Mouse (Mus musculus): ENCODE data around the gene Sigmar1. TPM values are rescaled to one million over a fixed set of nuclear protein-coding genes. Genes with fewer than 3 reads are reported as not detected.

Gene Sigmar1
- polyA plus RNA-seq, 1 experiment from 2014 or later, result 90.6 TPM

- Histone ChIP-seq H3K4me1 (ENCODE audit: control insufficient read depth, insufficient read depth, low read length) (peaks cover 10% of the 10 kb centered on the region; the same call in 1 of the 2 replicates), H3K27ac (ENCODE audit: low read length) (peak overlapping the region; percentile 59; the same call in 1 of the 2 replicates), H3K9me3 (ENCODE audit: control insufficient read depth, low read depth, low read length) (no peaks in the 10 kb centered on the region), H3K9ac (replicated peaks; ENCODE audit: low read depth, low read length) (peak overlapping the region; percentile 86), H3K27me3 (ENCODE audit: control insufficient read depth, insufficient read depth, low read length) (no peaks in the 10 kb centered on the region), H3K4me3 (ENCODE audit: low read depth, low read length) (peak overlapping the region; percentile 80), H3K4me2 (replicated peaks; ENCODE audit: low read depth, low read length) (peak overlapping the region; percentile 91), H3K36me3 (ENCODE audit: control insufficient read depth, insufficient read depth, low read length) (peaks cover 20% of the 10 kb centered on the region; the same call in 1 of the 2 replicates)
- no peak for ATAC-seq (ENCODE audit: insufficient number of reproducible peaks, insufficient read depth, low FRiP score, low read depth)
- WGBS, result 37% methylated on average over 31 of the region's 31 CpGs
Observed at GRCm38 (mm10) chr4:41712421-41713196, 43.3 kb downstream of the Sigmar1 start.

GRCm38 (mm10) chr4:41711705-41712375 lies 44.1 kb downstream of the Sigmar1 start:
- H3K27ac ChIP-seq (ENCODE audit: low read length), result no peak overlapping the region
- H3K4me3 ChIP-seq (ENCODE audit: low read depth, low read length), result peak overlapping the region; percentile 80
- peak overlapping the region; percentile 86; the same call in 1 of the 2 replicates for H3K9ac ChIP-seq (replicated peaks; ENCODE audit: low read depth, low read length)
- no peak for ATAC-seq (ENCODE audit: insufficient number of reproducible peaks, insufficient read depth, low FRiP score, low read depth)
- H3K4me1 ChIP-seq (ENCODE audit: control insufficient read depth, insufficient read depth, low read length), result peaks cover 13% of the 10 kb centered on the region
- H3K27me3 ChIP-seq (ENCODE audit: control insufficient read depth, insufficient read depth, low read length), result no peaks in the 10 kb centered on the region
- H3K36me3 ChIP-seq (ENCODE audit: control insufficient read depth, insufficient read depth, low read length), result peaks cover 15% of the 10 kb centered on the region; the same call in 1 of the 2 replicates
- H3K9me3 ChIP-seq (ENCODE audit: control insufficient read depth, low read depth, low read length), result no peaks in the 10 kb centered on the region
- 74% methylated on average over 16 of the region's 16 CpGs for WGBS
- peak overlapping the region; percentile 91 for H3K4me2 ChIP-seq (replicated peaks; ENCODE audit: low read depth, low read length)

GRCm38 (mm10) chr4:41710229-41710628 lies 45.7 kb downstream of the Sigmar1 start:
- H3K9ac ChIP-seq (replicated peaks; ENCODE audit: low read depth, low read length), result no peak overlapping the region
- H3K36me3 ChIP-seq (ENCODE audit: control insufficient read depth, insufficient read depth, low read length), result 0 out of 2 replicates have a peak, but pooled peaks cover 10% of the 10 kb centered on the region
- H3K4me1 ChIP-seq (ENCODE audit: control insufficient read depth, insufficient read depth, low read length), result peaks cover 14% of the 10 kb centered on the region
- no peak overlapping the region for H3K4me2 ChIP-seq (replicated peaks; ENCODE audit: low read depth, low read length)
- no peaks in the 10 kb centered on the region for H3K9me3 ChIP-seq (ENCODE audit: control insufficient read depth, low read depth, low read length)
- H3K27me3 ChIP-seq (ENCODE audit: control insufficient read depth, insufficient read depth, low read length), result no peaks in the 10 kb centered on the region
- 61% methylated on average over 4 of the region's 4 CpGs for WGBS
- no peak overlapping the region for H3K27ac ChIP-seq (ENCODE audit: low read length)
- ATAC-seq (ENCODE audit: insufficient number of reproducible peaks, insufficient read depth, low FRiP score, low read depth), result no peak
- no peak overlapping the region for H3K4me3 ChIP-seq (ENCODE audit: low read depth, low read length)

- Histone ChIP-seq H3K9ac (replicated peaks; ENCODE audit: low read depth, low read length) (no peak overlapping the region), H3K27ac (ENCODE audit: low read length) (no peak overlapping the region), H3K4me3 (ENCODE audit: low read depth, low read length) (no peak overlapping the region), H3K36me3 (ENCODE audit: control insufficient read depth, insufficient read depth, low read length) (0 out of 2 replicates have a peak, but pooled peaks cover 10% of the 10 kb centered on the region), H3K27me3 (ENCODE audit: control insufficient read depth, insufficient read depth, low read length) (no peaks in the 10 kb centered on the region), H3K4me2 (replicated peaks; ENCODE audit: low read depth, low read length) (no peak overlapping the region), H3K4me1 (ENCODE audit: control insufficient read depth, insufficient read depth, low read length) (peaks cover 14% of the 10 kb centered on the region), H3K9me3 (ENCODE audit: control insufficient read depth, low read depth, low read length) (no peaks in the 10 kb centered on the region)
- WGBS, result 34% methylated on average over 8 of the region's 8 CpGs
- no peak for ATAC-seq (ENCODE audit: insufficient number of reproducible peaks, insufficient read depth, low FRiP score, low read depth)
Observed at GRCm38 (mm10) chr4:41708192-41708745, 47.7 kb downstream of the Sigmar1 start.

- WGBS, result 2% methylated on average over 13 of the region's 13 CpGs
- no peaks in the 10 kb centered on the region for H3K27me3 ChIP-seq (ENCODE audit: control insufficient read depth, insufficient read depth, low read length)
- H3K9me3 ChIP-seq (ENCODE audit: control insufficient read depth, low read depth, low read length), result no peaks in the 10 kb centered on the region
- H3K4me3 ChIP-seq (ENCODE audit: low read depth, low read length), result no peak overlapping the region
- peaks cover 8% of the 10 kb centered on the region for H3K4me1 ChIP-seq (ENCODE audit: control insufficient read depth, insufficient read depth, low read length)
- H3K36me3 ChIP-seq (ENCODE audit: control insufficient read depth, insufficient read depth, low read length), result 0 out of 2 replicates have a peak, but pooled peaks cover 10% of the 10 kb centered on the region
- ATAC-seq (ENCODE audit: insufficient number of reproducible peaks, insufficient read depth, low FRiP score, low read depth), result peak; percentile 33; the same call in 1 of the 2 replicates
- no peak overlapping the region for H3K4me2 ChIP-seq (replicated peaks; ENCODE audit: low read depth, low read length)
- no peak overlapping the region for H3K9ac ChIP-seq (replicated peaks; ENCODE audit: low read depth, low read length)
- no peak overlapping the region for H3K27ac ChIP-seq (ENCODE audit: low read length)
Observed at GRCm38 (mm10) chr4:41707011-41707535, 48.9 kb downstream of the Sigmar1 start.

- ATAC-seq (ENCODE audit: insufficient number of reproducible peaks, insufficient read depth, low FRiP score, low read depth), result no peak
- H3K27ac ChIP-seq (ENCODE audit: low read length), result no peak overlapping the region
Observed at GRCm38 (mm10) chr4:41705922-41706754, 49.8 kb downstream of the Sigmar1 start.

GRCm38 (mm10) chr4:41704651-41705050 lies 51.3 kb downstream of the Sigmar1 start:
- Histone ChIP-seq H3K9ac (replicated peaks; ENCODE audit: low read depth, low read length) (no peak overlapping the region), H3K4me1 (ENCODE audit: control insufficient read depth, insufficient read depth, low read length) (peaks cover 4% of the 10 kb centered on the region; the same call in 1 of the 2 replicates), H3K9me3 (ENCODE audit: control insufficient read depth, low read depth, low read length) (no peaks in the 10 kb centered on the region), H3K36me3 (ENCODE audit: control insufficient read depth, insufficient read depth, low read length) (no peaks in the 10 kb centered on the region), H3K4me3 (ENCODE audit: low read depth, low read length) (no peak overlapping the region), H3K4me2 (replicated peaks; ENCODE audit: low read depth, low read length) (no peak overlapping the region), H3K27ac (ENCODE audit: low read length) (no peak overlapping the region), H3K27me3 (ENCODE audit: control insufficient read depth, insufficient read depth, low read length) (no peaks in the 10 kb centered on the region)
- ATAC-seq (ENCODE audit: insufficient number of reproducible peaks, insufficient read depth, low FRiP score, low read depth), result no peak
- 6% methylated on average over 5 of the region's 5 CpGs for WGBS

More at GRCm38 (mm10) chr4:41705922-41706754, 49.8 kb downstream of the Sigmar1 start:
- H3K36me3 ChIP-seq (ENCODE audit: control insufficient read depth, insufficient read depth, low read length), result 0 out of 2 replicates have a peak, but pooled peaks cover 4% of the 10 kb centered on the region
- H3K4me1 ChIP-seq (ENCODE audit: control insufficient read depth, insufficient read depth, low read length), result peaks cover 4% of the 10 kb centered on the region; the same call in 1 of the 2 replicates
- H3K9me3 ChIP-seq (ENCODE audit: control insufficient read depth, low read depth, low read length), result no peaks in the 10 kb centered on the region
- WGBS, result 66% methylated on average over 19 of the region's 19 CpGs
- no peak overlapping the region for H3K9ac ChIP-seq (replicated peaks; ENCODE audit: low read depth, low read length)
- H3K4me3 ChIP-seq (ENCODE audit: low read depth, low read length), result no peak overlapping the region
- H3K27me3 ChIP-seq (ENCODE audit: control insufficient read depth, insufficient read depth, low read length), result no peaks in the 10 kb centered on the region
- no peak overlapping the region for H3K4me2 ChIP-seq (replicated peaks; ENCODE audit: low read depth, low read length)
